Mouse (Mus musculus): ENCODE results near the gene Gstm4. TPM values are rescaled to one million over a fixed set of nuclear protein-coding genes. Genes with fewer than 3 reads are reported as not detected.
"Not testable (repeated sequence)": the region's sequence is repeated elsewhere in the genome, so short reads cannot be mapped to it uniquely, and the experiment has no call there.

Gene Gstm4
- polyA plus RNA-seq, 1 experiment from 2014 or later: 14.6 TPM

GRCm38 (mm10) chr3:108026049-108026448, 18.6 kb downstream of the Gstm4 start:
- Histone ChIP-seq H3K27me3 (no peaks in the 10 kb centered on the region), H3K36me3 (no peaks in the 10 kb centered on the region), H3K27ac (no peak overlapping the region), H3K4me3 (no peak overlapping the region), H3K9ac (no peak overlapping the region), H3K9me3 (no peaks in the 10 kb centered on the region), H3K4me2 (replicated peaks) (no peak overlapping the region), H3K4me1 (no peaks in the 10 kb centered on the region)
- ATAC-seq (ENCODE audit: low FRiP score, low read depth): no peak
- 77% methylated on average over 5 of the region's 5 CpGs for WGBS

- no peaks in the 10 kb centered on the region for H3K9me3 ChIP-seq
- 57% methylated on average over 4 of the region's 4 CpGs for WGBS
- H3K27ac ChIP-seq: no peak overlapping the region
- no peak overlapping the region for H3K4me2 ChIP-seq (replicated peaks)
- no peaks in the 10 kb centered on the region for H3K27me3 ChIP-seq
- H3K4me3 ChIP-seq: no peak overlapping the region
- H3K9ac ChIP-seq: no peak overlapping the region
- no peaks in the 10 kb centered on the region for H3K36me3 ChIP-seq
- no peaks in the 10 kb centered on the region for H3K4me1 ChIP-seq
- no peak for ATAC-seq (ENCODE audit: low FRiP score, low read depth)
Measured at GRCm38 (mm10) chr3:108025318-108025717, 19.4 kb downstream of the Gstm4 start.

- ATAC-seq (ENCODE audit: low FRiP score, low read depth): no peak
- H3K4me1 ChIP-seq: peaks cover 6% of the 10 kb centered on the region
- WGBS: 76% methylated on average over 6 of the region's 6 CpGs
- H3K36me3 ChIP-seq: no peaks in the 10 kb centered on the region
- H3K4me2 ChIP-seq (replicated peaks): no peak overlapping the region
- H3K27me3 ChIP-seq: no peaks in the 10 kb centered on the region
- no peaks in the 10 kb centered on the region for H3K9me3 ChIP-seq
- H3K9ac ChIP-seq: no peak overlapping the region
- H3K27ac ChIP-seq: no peak overlapping the region
- no peak overlapping the region for H3K4me3 ChIP-seq
Measured at GRCm38 (mm10) chr3:108022650-108023049, 22.0 kb downstream of the Gstm4 start.

DNA sequence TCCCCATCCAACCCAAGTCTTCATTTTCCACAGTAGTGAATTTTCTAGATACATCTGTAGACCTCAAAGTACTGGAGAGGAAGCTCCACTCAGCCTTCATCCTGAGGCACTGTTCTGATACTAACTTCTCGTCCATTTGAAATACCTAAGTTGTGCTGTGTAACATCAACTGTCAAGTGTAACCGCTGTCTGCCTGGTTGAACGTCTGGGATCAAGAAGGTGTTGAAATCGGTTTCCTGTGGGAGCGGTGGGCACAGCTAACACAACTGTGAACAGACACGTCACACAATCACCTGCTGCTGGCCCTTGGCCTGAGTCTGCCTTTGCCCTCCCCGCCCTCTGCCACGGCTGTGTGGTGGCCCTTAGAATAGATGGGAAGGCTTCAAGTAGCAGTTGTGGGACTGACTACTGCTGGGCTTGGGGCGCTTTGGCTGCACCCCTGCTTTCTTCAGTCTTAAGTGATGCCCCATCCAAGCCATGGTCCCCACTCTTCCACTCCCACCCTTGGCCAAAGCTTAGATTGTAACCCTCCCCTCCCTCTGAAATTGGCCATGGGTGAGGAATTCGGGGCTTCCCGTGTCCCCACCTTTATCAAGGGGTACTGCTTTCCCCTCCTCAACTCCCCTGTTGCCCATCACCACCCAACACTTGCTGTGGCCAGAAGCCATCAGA, 24.2 kb downstream of the Gstm4 start:
- peaks cover 14% of the 10 kb centered on the region for H3K4me1 ChIP-seq
- H3K36me3 ChIP-seq; H3K9ac ChIP-seq; H3K27me3 ChIP-seq; H3K9me3 ChIP-seq; H3K27ac ChIP-seq; ATAC-seq (ENCODE audit: low FRiP score, low read depth); H3K4me3 ChIP-seq; H3K4me2 ChIP-seq (replicated peaks): not testable (repeated sequence)
- 69% methylated on average over 11 of the region's 11 CpGs for WGBS

- not testable (repeated sequence) for H3K27ac ChIP-seq; H3K9ac ChIP-seq; H3K4me2 ChIP-seq (replicated peaks); H3K27me3 ChIP-seq; H3K36me3 ChIP-seq; ATAC-seq (ENCODE audit: low FRiP score, low read depth); H3K9me3 ChIP-seq; H3K4me3 ChIP-seq
- 71% methylated on average over 3 of the region's 3 CpGs for WGBS
- H3K4me1 ChIP-seq: peaks cover 14% of the 10 kb centered on the region
Measured at GRCm38 (mm10) chr3:108019226-108019625, 25.5 kb downstream of the Gstm4 start.

DNA sequence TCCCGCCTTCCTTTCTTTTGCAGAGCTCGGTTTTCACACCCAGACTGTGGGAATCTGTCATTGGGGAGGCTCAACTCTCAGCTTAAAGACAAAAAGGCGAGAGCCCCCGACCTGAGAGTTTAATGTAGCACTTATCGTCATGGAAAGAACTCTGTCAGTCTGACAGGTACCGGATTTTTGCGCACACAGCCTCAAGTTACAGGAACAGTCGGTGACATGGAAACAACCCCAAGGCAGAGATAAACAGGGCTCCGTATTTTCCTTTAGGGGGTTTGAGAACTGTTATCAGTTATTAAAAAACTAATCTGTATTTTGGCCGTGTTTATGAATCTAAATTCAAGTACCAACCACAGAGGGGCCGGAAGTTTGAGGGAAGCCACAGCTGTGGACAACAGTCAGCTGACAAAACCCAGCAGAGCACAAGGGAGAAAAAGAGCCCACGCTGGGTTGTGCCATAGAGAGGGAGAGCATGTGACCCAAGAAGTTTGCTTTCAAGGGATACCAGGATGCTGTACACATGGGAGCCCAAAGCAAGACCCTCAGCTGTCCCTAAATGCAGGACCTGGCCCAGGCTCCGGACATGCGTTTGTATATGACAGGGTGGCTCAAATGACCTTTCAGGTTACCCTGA, 26.4 kb downstream of the Gstm4 start:
- peak overlapping the region; percentile 48 for H3K4me3 ChIP-seq
- peaks cover 14% of the 10 kb centered on the region for H3K4me1 ChIP-seq
- peak overlapping the region; percentile 50 for H3K9ac ChIP-seq
- no peaks in the 10 kb centered on the region for H3K36me3 ChIP-seq
- H3K4me2 ChIP-seq (replicated peaks): peak overlapping the region; percentile 82
- H3K27me3 ChIP-seq: no peaks in the 10 kb centered on the region
- peak overlapping the region; percentile 70; the same call in 1 of the 2 replicates for H3K27ac ChIP-seq
- H3K9me3 ChIP-seq: no peaks in the 10 kb centered on the region
- ATAC-seq (ENCODE audit: low FRiP score, low read depth): no peak
- WGBS: 24% methylated on average over 14 of the region's 14 CpGs

- Histone ChIP-seq H3K4me1 (peaks cover 14% of the 10 kb centered on the region), H3K4me2 (replicated peaks) (peak within 1 kb of the TSS; percentile 82), H3K36me3 (no peaks in the 10 kb centered on the region), H3K4me3 (peak within 1 kb of the TSS; percentile 48), H3K27me3 (no peaks in the 10 kb centered on the region), H3K9me3 (no peaks in the 10 kb centered on the region), H3K9ac (peak within 1 kb of the TSS; percentile 63), H3K27ac (peak within 1 kb of the TSS; percentile 87)
- under 1% methylated on average over 31 of the region's 31 CpGs for WGBS
- ATAC-seq (ENCODE audit: low FRiP score, low read depth): peak; percentile 99
Measured at GRCm38 (mm10) chr3:108017473-108018189, 27.1 kb downstream of the Gstm4 start, which contains the start of gene Gstm1. Gene Gstm1, minus strand, starts transcription at chr3:108017973.

- not testable (repeated sequence) for H3K36me3 ChIP-seq; ATAC-seq (ENCODE audit: low FRiP score, low read depth); H3K27me3 ChIP-seq; H3K9ac ChIP-seq; H3K27ac ChIP-seq; H3K9me3 ChIP-seq
- Histone ChIP-seq H3K4me1 (peaks cover 14% of the 10 kb centered on the region), H3K4me2 (replicated peaks) (peak overlapping the region; percentile 82), H3K4me3 (peak overlapping the region; percentile 48; the same call in 1 of the 2 replicates)
- WGBS: 90% methylated on average over 5 of the region's 5 CpGs
Measured at GRCm38 (mm10) chr3:108016468-108016867, 28.2 kb downstream of the Gstm4 start.

GRCm38 (mm10) chr3:108014974-108015346, 29.7 kb downstream of the Gstm4 start:
- 85% methylated on average over 2 of the region's 2 CpGs for WGBS
- Histone ChIP-seq H3K36me3 (no peaks in the 10 kb centered on the region), H3K4me2 (replicated peaks) (no peak overlapping the region), H3K27me3 (no peaks in the 10 kb centered on the region), H3K27ac (no peak overlapping the region), H3K4me3 (no peak overlapping the region), H3K9me3 (no peaks in the 10 kb centered on the region), H3K4me1 (peaks cover 14% of the 10 kb centered on the region), H3K9ac (no peak overlapping the region)
- ATAC-seq (ENCODE audit: low FRiP score, low read depth): no peak

DNA sequence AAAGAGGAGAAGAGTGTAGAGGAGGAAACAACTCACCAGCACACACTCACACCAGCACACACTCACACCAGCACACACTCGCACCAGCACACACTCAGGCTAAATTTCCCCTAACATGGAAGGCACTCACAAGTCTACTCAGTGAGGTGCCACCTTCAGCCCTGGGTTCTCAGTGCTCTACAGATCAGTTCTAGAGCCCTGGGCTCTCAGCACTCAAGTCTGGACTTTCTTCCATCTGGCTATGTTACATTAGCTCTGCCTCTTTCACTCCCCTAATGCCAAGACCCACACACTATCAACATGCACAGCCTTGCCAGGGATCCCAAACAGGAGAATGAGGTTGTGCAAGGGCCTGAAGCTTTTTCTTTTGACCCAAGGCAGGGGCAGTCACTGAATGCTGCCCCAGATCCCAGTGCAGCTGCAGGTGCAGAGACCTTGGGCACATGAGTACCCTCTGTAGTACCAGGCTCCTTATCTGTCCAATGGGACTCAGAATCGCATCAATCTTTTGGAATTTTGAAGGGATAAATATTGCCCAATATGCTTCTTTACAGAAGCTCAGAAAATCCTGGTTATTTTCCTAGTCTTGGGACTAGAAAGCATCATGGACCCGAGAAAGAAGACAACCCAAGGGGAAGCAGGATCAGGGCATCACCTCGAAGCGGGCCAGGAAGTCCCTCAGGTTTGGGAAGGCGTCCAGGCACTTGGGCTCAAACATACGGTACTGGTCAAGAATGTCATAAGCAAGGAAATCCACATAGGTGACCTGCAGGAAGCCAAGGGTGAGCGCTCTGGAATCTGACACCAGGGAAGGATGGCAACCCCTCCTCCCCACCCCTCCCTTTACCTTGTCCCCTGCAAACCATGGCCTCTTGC, 30.4 kb downstream of the Gstm4 start:
- H3K9ac ChIP-seq: no peak overlapping the region
- no peak overlapping the region for H3K27ac ChIP-seq
- no peak overlapping the region for H3K4me3 ChIP-seq
- H3K27me3 ChIP-seq: no peaks in the 10 kb centered on the region
- no peaks in the 10 kb centered on the region for H3K36me3 ChIP-seq
- no peak for ATAC-seq (ENCODE audit: low FRiP score, low read depth)
- WGBS: 81% methylated on average over 7 of the region's 8 CpGs
- H3K9me3 ChIP-seq: no peaks in the 10 kb centered on the region
- H3K4me2 ChIP-seq (replicated peaks): no peak overlapping the region
- H3K4me1 ChIP-seq: peaks cover 14% of the 10 kb centered on the region

DNA sequence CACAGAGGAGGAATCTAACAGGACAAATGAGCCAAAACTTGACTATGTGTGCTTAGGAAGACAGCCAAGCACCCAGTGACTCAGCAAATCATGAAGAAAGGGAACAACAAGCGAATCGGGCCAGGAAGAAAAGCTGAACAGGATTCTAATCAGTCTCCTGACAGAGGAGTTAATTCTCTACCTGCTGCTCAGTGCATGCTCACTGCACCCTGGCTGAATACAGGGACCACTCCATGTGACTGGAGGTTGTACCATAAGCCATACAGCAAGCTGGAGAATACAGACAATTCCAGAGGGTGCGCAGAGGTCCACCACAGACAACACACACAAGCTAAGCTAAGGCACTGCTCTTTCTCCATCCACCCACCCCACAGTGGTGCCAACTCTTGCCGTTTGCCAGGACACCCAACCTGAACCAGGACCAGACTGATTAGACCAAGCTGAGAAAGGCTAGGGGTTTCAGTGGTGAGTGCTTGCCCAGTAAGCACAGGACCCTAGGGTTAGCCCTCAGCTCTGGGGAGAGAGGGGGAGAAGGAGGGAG, 31.3 kb downstream of the Gstm4 start:
- no peak overlapping the region for H3K4me2 ChIP-seq (replicated peaks)
- no peaks in the 10 kb centered on the region for H3K9me3 ChIP-seq
- H3K4me1 ChIP-seq: peaks cover 11% of the 10 kb centered on the region
- H3K9ac ChIP-seq: no peak overlapping the region
- H3K27me3 ChIP-seq: no peaks in the 10 kb centered on the region
- no peak overlapping the region for H3K4me3 ChIP-seq
- ATAC-seq (ENCODE audit: low FRiP score, low read depth): no peak
- 85% methylated on average over 4 of the region's 4 CpGs for WGBS
- no peak overlapping the region for H3K27ac ChIP-seq
- H3K36me3 ChIP-seq: no peaks in the 10 kb centered on the region

All from limb, embryonic 13.5 days (tissue).